Mouse (Mus musculus) liver, embryonic 14.5 days (tissue): ENCODE results near the gene Zfp423.

Experiments
- CTCF ChIP-seq: IDR thresholded peaks from 2 replicates; pipeline ENCODE4 v1.5.1; 2016; ENCODE audit warnings: antibody characterized with exemption, low read depth, control low read depth
- EP300 ChIP-seq: IDR thresholded peaks from 2 replicates; pipeline ENCODE4 v1.6.1; 2016; ENCODE audit warnings: antibody characterized with exemption, low read depth

DNA sequence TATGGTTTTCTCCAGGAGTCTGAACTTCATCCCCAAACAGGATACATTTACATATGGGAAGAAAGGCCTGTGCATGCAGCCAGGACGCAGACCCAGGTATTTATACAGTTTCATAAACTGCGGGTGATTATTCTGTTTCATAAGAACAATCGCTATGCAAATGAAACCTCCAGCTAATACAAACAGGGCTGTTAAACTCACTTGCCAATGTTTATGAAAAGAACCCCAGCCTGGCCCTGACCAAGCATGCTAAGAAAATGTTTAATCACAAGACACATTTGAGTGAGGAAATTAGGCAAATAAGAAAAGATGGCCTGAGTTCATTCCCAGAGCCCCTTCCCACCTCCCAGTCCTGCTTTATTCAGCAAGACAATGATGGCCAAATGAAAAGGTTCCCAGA, 22.2 kb downstream of the Zfp423 start:
- TF ChIP-seq EP300: no peak
- no peak for TF ChIP-seq CTCF
